Mouse (Mus musculus) liver, embryonic 11.5 days (tissue): ENCODE measurements around the gene Psma3. TPM values are rescaled to one million over a fixed set of nuclear protein-coding genes. Genes with fewer than 3 reads are reported as not detected.

Source experiments
- ATAC-seq: fragments of 200-750 bp; cut with Nextera tagmentation; replicated peaks from 2 replicates; pipeline ENCODE4 v1.8.0; 2017; ENCODE audit warnings: moderate number of reproducible peaks, mild to moderate bottlenecking, moderate TSS enrichment, moderate library complexity; ENCODE audit not compliant: low FRiP score
- DNase-seq: peaks from one replicate; pipeline ENCODE4 v3.0.0-alpha.2; 2017; ENCODE audit warnings: low spot score
- H3K27ac ChIP-seq: fragments of 300-500 bp; sonication (generic); 2 replicates; pipeline ENCODE4 v1.5.1; 2014; ENCODE audit warnings: mild to moderate bottlenecking, low read depth, low read length, control low read depth
- H3K27me3 ChIP-seq: fragments of 300-500 bp; sonication (generic); replicated peaks from 2 replicates; pipeline ENCODE4 v1.6.1; 2014; ENCODE audit warnings: low read length, mixed read lengths; ENCODE audit not compliant: control insufficient read depth, insufficient read depth
- H3K36me3 ChIP-seq: fragments of 300-500 bp; sonication (generic); 2 replicates; pipeline ENCODE4 v1.6.1; 2014; ENCODE audit warnings: mild to moderate bottlenecking, low read length, moderate library complexity, mixed read lengths; ENCODE audit not compliant: control insufficient read depth, insufficient read depth
- H3K4me1 ChIP-seq: fragments of 300-500 bp; sonication (generic); replicated peaks from 2 replicates; pipeline ENCODE4 v1.6.1; 2014; ENCODE audit warnings: low read length, mixed read lengths; ENCODE audit not compliant: control insufficient read depth, insufficient read depth
- H3K4me2 ChIP-seq: fragments of 300-500 bp; sonication (generic); 2 replicates; pipeline ENCODE4 v1.6.1; 2014; ENCODE audit warnings: mild to moderate bottlenecking, control low read depth, moderate library complexity
- H3K4me3 ChIP-seq: fragments of 300-500 bp; sonication (generic); 2 replicates; pipeline ENCODE4 v1.5.1; 2014; ENCODE audit warnings: low read depth, low read length, control low read depth
- H3K9ac ChIP-seq: fragments of 300-500 bp; sonication (generic); 2 replicates; pipeline ENCODE4 v1.6.1; 2014; ENCODE audit warnings: low read depth, low read length, control low read depth
- H3K9me3 ChIP-seq: fragments of 300-500 bp; sonication (generic); 2 replicates; pipeline ENCODE4 v1.6.1; 2016; ENCODE audit warnings: low read length, inconsistent platforms, mixed read lengths; ENCODE audit not compliant: control insufficient read depth
- WGBS: fragments of 180-500 bp; shearing (Covaris S2); extraction: QIAGEN DNeasy Blood & Tissue Kit; methylation state at CpG from one replicate; pipeline ENCODE4 v1.1.7; 2014; 5-methylcytosine and 5-hydroxymethylcytosine counted together
- polyA plus RNA-seq: library from polyadenylated mRNA; unstranded; fragments of >200 nt; fragmentation: Nextera tagmentation; extraction: Ambion mirVana; gene quantifications from 2 replicates; pipeline ENCODE4 v1.2.1, GENCODE M21; 2014

The Psma3 gene
- polyA plus RNA-seq, 1 experiment from 2014 or later, result 602 TPM

DNA sequence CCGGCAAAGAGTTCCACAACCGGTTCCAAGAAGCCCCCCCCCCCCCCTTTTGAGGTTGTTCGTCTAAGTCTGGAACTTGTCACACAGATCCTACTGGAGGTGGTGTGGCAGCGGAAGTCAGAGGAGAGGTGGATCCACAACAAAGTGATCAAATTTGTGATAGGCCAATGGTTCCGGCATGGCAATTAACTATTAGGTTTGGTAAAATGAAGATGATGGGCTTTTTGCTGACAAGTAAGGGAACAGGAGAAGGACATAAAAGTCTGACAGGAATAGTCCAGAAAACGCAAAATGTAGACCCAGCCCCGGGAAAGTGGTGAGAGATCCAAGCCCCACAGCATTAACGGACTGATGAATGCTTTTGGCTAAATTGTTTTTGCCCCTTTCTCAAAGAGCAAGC, 6.8 kb upstream of the Psma3 start:
- WGBS, result 51% methylated on average over 8 of the region's 8 CpGs
- no peaks in the 10 kb centered on the region for H3K36me3 ChIP-seq

DNA sequence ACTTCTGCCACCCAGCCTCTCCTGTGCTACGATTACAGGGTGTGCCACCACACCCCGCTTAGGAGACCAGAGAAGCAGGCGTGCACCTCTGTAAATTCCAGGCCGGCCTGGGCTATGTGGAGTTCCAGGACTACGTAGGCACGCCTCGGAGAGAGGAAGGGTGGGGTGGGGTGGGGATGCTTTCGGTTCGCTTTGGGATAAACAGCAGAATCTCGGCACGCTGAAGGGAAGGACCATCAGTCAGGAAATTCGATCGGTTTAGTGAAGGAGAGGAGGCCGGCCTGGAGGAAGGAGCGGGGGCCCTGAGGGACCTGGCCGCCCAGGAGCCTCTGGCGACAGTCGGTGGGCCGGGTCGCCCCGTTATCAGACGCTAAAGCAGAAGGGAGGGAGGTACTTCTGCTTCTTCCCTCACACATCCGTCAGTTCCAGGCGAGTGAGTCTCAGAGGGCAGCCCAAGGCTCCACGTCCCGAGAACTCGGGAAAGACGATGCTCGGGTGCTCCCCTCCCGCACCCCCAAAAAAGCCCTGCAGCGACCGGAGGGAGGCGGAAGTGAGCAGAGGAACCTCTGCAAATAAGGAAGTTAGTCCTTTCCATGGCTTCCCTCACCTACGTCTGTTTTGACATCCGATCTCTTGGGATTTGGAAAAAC, 6.2 kb upstream of the Psma3 start:
- under 1% methylated on average over 35 of the region's 35 CpGs for WGBS
- Histone ChIP-seq H3K27ac (peak overlapping the region; percentile 90), H3K36me3 (no peaks in the 10 kb centered on the region), H3K9me3 (no peaks in the 10 kb centered on the region), H3K4me3 (peak overlapping the region; percentile 78), H3K9ac (peak overlapping the region; percentile 84), H3K4me2 (peak overlapping the region; percentile 67), H3K4me1 (no peaks in the 10 kb centered on the region), H3K27me3 (no peaks in the 10 kb centered on the region)
- peak; percentile 82 for ATAC-seq
- DNase-seq, result peak; percentile 76

More for the DNA sequence above, 6.8 kb upstream of the Psma3 start:
- Histone ChIP-seq H3K4me1 (no peaks in the 10 kb centered on the region), H3K27me3 (no peaks in the 10 kb centered on the region), H3K9ac (peak overlapping the region; percentile 84; the same call in 1 of the 2 replicates), H3K4me3 (peak overlapping the region; percentile 78), H3K4me2 (peak overlapping the region; percentile 67), H3K9me3 (no peaks in the 10 kb centered on the region), H3K27ac (no peak overlapping the region)
- ATAC-seq (no peak), DNase-seq (peak; percentile 37)

DNA sequence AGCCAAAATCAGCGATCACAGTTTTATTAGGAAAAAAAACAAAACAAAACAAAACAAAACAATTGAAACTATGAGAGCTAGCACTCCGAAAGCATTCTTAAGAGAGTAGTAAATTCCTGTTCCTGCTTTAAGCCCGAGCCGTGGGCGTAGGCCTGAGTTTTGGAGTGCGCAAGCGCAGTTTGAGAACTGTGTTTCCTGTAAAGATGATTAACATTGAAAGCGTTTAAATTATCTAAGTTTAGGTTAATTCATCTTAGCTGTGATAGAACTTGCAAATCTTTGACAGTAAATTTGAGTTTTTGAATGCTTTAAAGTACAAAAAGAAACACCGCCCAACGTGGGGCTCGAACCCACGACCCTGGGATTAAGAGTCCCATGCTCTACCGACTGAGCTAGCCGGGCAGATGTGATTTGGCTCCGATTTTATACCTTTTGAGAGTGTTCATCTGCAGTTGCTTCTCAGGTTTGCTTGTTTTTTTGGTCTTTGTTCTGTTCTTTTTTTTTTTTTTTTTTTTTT, 5.6 kb upstream of the Psma3 start:
- 1% methylated on average over 15 of the region's 15 CpGs for WGBS
- Histone ChIP-seq H3K9me3 (no peaks in the 10 kb centered on the region), H3K27me3 (no peaks in the 10 kb centered on the region), H3K9ac (peak overlapping the region; percentile 84), H3K4me3 (peak overlapping the region; percentile 78), H3K4me2 (peak overlapping the region; percentile 67), H3K27ac (peak overlapping the region; percentile 90), H3K36me3 (no peaks in the 10 kb centered on the region), H3K4me1 (no peaks in the 10 kb centered on the region)
- DNase-seq (peak; percentile 83), ATAC-seq (peak; percentile 69)

DNA sequence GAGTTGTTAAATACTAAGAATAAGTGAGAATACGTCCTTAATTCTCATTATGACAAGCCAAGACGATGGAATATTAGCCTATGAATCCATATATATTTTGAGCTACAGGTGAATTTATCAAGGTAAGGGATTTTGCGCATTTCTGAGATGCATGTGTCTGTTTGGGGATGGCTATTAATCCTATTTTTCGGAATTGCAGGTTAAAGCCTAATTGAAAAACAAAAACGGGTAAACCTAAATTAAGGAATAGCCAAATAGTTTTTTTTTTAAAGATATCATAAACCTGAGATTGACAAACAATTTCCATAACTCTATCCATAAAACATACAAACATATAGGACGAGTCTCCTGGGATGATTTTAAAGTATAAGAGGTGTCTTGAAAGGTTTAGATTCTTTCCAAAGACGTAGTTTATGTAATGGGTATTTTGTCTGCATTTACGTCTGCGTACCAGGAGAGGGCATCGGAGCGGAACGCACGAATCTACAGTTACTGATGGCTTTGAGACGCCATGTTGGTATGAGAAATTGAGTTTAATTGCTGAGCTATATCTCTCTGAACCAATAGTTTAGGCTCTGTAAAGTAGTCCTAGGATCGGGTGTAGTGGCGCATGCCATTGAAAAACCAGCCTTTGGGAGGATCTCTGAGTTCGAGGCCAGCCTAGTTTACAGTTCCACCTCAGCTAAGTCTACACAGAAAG, 4.8 kb upstream of the Psma3 start:
- ATAC-seq, result 0 out of 2 replicates have a peak, but pooled peaks have one; percentile 9
- Histone ChIP-seq H3K4me1 (no peaks in the 10 kb centered on the region), H3K9ac (no peak overlapping the region), H3K4me2 (peak overlapping the region; percentile 75), H3K36me3 (no peaks in the 10 kb centered on the region), H3K27me3 (no peaks in the 10 kb centered on the region), H3K9me3 (no peaks in the 10 kb centered on the region), H3K4me3 (peak overlapping the region; percentile 47), H3K27ac (peak overlapping the region; percentile 68; the same call in 1 of the 2 replicates)
- peak; percentile 56 for DNase-seq
- 8% methylated on average over 17 of the region's 17 CpGs for WGBS

DNA sequence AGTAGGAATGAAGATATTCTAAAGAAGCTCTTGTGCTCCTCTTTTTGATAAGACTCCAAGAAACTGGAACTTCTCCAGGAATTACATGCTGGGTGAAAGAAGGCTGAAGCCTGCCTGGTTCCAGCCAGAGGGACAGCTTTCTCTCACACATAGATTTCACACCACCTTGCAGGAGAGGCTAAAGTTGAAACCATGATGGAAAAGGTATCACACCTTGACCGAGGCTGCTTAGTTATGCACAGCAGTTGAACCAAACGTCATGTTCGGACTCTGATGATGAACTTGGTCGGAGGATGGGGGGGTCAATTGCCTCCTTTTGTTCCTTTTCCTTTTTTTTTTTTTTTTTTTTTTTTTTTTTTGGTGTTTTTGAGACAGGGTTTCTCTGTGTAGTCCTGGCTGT, 590 bp upstream of the Psma3 start:
- ATAC-seq (no peak), DNase-seq (no peak)
- Histone ChIP-seq H3K27me3 (no peaks in the 10 kb centered on the region), H3K4me3 (peak overlapping the region; percentile 76), H3K9me3 (no peaks in the 10 kb centered on the region), H3K9ac (0 out of 2 replicates have a peak overlapping the region, but pooled peaks have one; percentile 26), H3K36me3 (peaks cover 4% of the 10 kb centered on the region), H3K4me2 (peak overlapping the region; percentile 58), H3K27ac (peak overlapping the region; percentile 89; the same call in 1 of the 2 replicates), H3K4me1 (peaks cover 7% of the 10 kb centered on the region)
- 69% methylated on average over 4 of the region's 4 CpGs for WGBS

DNA sequence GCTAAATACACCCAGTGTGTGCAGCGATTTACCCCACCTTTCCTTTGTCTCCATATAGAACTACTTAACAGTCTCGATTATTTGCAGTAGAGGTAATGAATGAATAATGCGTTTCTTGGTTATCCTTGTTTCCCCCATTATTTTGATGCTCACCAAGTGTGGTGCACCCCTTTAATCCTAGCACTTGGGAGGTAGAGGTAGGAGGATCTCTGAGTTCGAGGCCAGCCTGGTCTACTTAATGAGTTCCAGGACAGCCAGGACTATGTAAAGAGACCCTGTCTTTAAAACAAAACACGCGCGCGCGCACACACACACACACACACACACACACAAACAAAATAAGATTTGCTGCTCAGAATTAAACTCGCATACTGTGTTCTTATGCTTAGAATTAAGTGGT, 985 bp downstream of the Psma3 start:
- no peak for ATAC-seq
- H3K4me3 ChIP-seq, result peak overlapping the region; percentile 76
- peak overlapping the region; percentile 77 for H3K4me2 ChIP-seq
- H3K36me3 ChIP-seq, result peaks cover 16% of the 10 kb centered on the region
- peak overlapping the region; percentile 97 for H3K9ac ChIP-seq
- no peak for DNase-seq
- peak overlapping the region; percentile 89 for H3K27ac ChIP-seq
- no peaks in the 10 kb centered on the region for H3K27me3 ChIP-seq
- no peaks in the 10 kb centered on the region for H3K9me3 ChIP-seq
- peaks cover 7% of the 10 kb centered on the region for H3K4me1 ChIP-seq
- 17% methylated on average over 10 of the region's 10 CpGs for WGBS

DNA sequence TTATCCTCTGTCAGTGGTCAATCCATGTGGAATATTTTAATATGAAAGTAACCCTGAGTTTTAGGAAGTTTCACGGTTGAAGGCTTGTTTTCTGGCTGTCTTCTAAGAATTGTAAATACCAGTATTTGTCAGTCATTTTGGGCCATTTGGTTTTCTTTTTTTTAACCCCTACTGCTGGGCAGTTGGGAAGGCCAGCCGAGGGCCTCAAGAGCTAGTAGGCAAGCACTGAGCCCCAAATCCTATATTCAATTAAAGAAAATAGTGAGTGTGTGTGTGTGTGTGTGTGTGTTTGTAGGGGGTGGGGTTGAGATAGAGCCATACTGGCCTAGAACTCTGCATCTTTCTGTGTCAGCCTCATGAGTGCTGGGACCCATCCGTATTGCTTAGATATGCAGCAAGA, 1.5 kb downstream of the Psma3 start:
- no peak overlapping the region for H3K27ac ChIP-seq
- no peak for ATAC-seq

DNA sequence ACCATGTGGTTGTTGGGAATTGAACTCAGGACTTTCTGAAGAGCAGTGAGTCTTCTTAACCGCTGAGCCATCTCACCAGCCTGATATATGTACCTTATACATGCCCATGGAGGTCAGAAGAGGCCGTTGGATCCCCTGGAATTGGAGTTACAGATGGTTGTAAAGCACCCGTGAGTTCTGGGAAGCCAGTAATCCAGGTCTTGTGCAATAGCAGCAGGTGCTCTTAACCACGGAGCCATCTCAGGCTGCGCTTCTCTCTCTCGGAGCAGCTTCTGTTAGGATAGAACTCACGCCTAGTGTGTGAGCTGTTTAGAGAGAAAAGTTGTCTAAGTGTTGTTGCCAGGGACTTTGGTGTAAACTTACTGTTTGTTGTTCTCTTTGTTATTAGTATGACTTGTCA, 3.9 kb downstream of the Psma3 start:
- Histone ChIP-seq H3K9me3 (no peaks in the 10 kb centered on the region), H3K27me3 (no peaks in the 10 kb centered on the region), H3K36me3 (peaks cover 18% of the 10 kb centered on the region), H3K9ac (no peak overlapping the region), H3K27ac (no peak overlapping the region), H3K4me2 (no peak overlapping the region), H3K4me3 (no peak overlapping the region), H3K4me1 (peaks cover 7% of the 10 kb centered on the region)
- no peak for ATAC-seq
- DNase-seq, result no peak
- WGBS, result 84% methylated on average over 7 of the region's 7 CpGs

More for the DNA sequence above, 1.5 kb downstream of the Psma3 start:
- WGBS, result 56% methylated on average over 3 of the region's 3 CpGs
- Histone ChIP-seq H3K4me1 (peaks cover 7% of the 10 kb centered on the region), H3K4me3 (peak overlapping the region; percentile 76), H3K9me3 (no peaks in the 10 kb centered on the region), H3K36me3 (peaks cover 16% of the 10 kb centered on the region), H3K27me3 (no peaks in the 10 kb centered on the region), H3K9ac (peak overlapping the region; percentile 97), H3K4me2 (peak overlapping the region; percentile 77)
- DNase-seq, result no peak
